Mouse (Mus musculus): ENCODE measurements around the gene Dcdc2c.

Gene Dcdc2c

DNA sequence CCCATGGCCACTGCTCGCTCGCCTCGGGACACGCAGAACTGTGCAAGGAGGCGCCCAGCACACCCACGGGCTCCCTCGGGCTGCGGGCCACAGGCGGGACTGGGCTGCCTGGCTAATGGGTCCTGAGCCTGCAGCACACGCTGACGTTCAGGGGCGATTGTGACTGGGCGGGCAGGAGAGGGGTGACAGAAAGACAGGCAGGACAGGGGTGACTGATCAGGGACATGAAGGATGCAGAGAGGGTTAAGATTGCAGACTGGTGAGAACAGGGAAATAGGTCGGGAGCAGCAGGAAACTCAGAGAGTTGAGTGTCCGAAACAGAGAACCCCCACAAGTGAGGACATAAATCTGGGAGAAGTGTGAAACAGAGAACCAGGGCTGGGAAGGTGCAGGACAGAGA lies at the start of gene Dcdc2c:
Gene Dcdc2c, minus strand, starts transcription at position 101 of the 400 bp plus-strand sequence.
- DNase-seq (ENCODE audit: low spot score) = no peak

DNA sequence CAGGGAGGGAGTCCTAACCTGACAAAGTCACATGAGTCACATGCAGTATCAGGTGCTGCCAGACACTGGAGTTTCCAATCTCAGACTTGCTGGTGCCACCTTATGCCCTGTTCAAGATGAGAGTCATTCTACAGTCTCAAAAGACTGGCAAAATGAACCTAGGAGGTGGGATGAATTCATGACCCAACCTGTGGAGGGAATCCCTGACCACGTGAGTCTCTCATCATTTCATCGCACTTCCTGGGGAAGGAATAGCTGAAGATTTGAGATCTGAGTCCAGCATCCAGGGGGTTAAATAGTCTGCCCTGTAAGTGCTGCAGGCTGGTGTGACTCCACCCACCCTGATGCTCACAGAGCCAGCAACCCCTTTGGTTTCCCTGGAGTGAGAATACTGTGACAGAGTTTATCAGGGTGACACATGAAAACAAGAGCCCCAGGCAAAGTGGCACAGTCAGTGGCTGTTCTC lies 46.4 kb upstream of the Dcdc2c start:
- no peak for DNase-seq (ENCODE audit: low spot score)

DNA sequence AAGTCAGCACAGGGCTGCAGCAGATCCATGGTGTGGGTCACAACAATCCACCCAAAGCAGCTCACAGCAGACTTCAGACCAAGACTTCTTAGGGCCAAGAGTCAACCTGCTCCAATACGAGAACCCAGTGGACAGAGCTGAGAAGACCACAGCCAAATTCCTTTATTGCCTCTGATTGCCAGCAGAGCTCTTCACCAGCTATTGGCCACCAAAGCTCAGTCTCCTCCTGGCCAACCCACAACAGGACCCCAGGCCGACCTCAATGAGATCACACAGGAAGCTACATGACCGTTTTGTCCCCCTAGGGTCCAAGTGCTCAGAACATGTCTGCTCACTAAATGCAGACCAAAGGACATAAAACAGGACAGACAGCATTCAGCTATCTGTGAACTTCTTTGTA lies 45.9 kb upstream of the Dcdc2c start:
- no peak for DNase-seq (ENCODE audit: low spot score)

DNA sequence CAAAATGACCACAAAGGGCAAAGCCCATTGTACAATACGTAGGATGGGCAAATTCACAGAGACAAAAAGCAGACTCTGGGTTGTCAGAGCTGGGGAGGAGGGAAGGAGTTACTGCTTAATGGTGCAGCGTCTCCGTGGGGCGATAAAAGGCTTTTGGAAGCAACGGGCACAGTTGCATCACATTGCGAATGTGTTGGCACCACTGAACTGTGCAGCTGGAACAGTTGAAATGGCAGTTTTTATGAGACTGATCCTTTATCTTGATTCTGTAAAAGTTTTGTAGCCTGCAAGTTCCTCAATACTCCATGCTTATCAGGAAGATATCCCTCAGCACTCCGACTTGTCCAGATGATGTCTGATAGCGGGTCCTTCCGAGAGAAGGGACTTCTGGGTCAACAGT lies 45.5 kb upstream of the Dcdc2c start:
- DNase-seq (ENCODE audit: low spot score) = no peak

DNA sequence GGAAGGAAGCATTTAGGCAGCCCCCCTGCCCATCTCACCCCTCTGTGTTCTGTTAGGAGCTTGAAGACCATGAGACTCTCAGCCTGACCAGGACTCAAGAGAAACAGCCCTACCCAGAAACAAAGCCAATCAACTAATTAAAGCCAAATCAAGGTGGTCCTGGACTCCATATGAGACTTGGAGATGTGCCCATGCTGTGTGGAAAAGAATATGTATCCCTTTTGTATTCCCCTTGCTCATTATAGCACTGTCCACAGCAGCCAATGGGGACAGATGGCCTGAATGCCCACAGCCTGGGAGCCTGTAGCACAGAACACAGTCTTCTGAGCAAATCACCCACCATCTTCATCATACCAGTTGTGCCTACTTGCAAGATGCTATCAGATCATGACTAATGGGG lies 44.7 kb upstream of the Dcdc2c start:
- no peak for DNase-seq (ENCODE audit: low spot score)

DNA sequence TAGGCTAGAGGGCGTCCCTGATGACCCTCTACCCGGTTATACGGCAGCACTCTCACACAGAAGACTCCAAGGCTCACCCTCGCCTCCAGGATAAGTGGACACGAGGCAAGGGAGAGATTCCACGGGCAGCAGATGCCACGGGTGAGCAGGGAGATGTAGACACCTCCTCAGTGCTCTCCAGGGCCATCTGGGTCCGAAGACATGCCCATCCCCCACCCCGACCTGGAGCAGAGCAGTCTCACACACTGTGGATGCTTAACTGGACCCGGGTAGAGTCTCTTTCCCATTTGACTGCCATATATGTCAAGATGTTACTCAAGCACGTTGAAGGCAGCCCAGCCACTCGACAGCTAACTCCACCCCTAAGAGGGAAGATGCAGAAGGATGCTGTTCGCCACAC lies 38.2 kb upstream of the Dcdc2c start:
- no peak for DNase-seq (ENCODE audit: low spot score)

DNA sequence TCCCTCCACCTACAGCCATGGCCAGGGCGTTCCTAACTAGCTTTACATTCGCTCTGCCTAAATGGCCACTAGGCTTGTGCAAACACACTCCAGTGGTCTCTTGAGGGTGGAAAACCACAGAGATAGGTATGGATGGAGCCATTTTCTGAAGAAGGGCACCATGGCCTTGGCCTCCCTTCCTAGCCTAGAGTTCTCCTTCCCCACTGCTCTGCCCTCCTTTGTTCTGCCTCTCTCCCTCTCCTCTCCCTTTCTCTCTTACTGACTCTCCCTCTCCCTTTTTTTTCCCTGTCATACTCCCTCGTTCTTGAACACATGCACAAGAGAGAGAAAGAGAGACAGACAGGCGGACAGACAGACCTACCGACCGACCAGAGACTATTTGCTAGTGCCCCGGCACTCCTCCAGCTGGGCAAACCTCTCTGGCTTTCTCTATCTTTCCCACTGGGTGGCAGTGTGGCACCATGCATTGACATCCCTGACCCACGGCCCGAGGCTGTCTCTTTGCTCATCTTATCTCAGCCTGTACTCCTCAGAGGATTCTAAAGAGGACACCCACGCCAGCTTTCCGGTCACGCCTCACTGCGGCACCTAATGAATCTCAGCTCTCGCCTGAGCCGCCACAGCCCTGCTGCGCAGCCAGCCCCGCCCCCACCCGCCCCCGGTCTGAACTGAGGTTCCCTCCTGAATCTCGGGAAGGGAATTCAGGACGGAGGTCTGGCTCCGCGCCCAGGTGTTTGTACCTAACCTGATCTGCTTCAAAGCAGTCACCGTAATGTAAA lies 37.1 kb upstream of the Dcdc2c start:
- DNase-seq (ENCODE audit: low spot score) = peak; percentile 79

DNA sequence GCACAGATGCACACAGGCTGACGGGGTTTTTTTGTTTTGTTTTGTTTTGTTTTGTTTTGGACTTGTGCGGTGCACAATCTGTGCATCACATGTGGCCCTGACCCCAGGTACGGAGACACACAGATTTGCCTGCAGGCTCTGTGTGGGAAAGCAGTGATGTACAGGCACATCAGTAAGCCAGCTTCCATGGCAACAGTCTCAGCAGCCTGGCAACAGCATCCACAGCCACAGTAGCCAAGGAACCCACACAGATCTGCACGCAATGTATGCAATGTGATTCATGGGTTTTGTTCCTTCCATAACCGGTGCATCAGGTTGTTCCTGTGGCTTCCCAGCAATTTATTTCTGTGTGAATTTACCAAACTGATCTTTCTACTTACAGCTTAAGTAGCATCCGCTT lies 35.8 kb upstream of the Dcdc2c start:
- DNase-seq (ENCODE audit: low spot score) = no peak

DNA sequence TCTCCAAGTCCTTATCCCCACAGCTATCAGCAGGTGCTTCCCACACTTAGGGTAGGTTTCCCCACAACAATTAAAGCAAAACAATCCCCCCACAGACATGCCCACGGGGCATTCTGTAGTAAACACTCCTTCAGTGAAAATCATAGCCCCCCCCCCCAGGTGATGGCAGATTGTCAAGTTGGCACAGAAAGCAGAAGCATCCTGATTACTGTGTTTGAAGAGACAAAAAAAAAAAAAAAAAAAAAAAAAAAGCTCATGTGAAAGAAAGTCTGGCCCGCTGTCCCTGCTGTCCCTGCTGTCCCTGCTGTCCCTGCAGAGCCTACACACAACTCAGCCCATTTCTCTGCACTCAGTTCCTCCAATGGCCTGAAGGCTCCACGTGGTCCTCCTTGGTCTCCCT lies 31.8 kb upstream of the Dcdc2c start:
- DNase-seq (ENCODE audit: low spot score) = no peak

DNA sequence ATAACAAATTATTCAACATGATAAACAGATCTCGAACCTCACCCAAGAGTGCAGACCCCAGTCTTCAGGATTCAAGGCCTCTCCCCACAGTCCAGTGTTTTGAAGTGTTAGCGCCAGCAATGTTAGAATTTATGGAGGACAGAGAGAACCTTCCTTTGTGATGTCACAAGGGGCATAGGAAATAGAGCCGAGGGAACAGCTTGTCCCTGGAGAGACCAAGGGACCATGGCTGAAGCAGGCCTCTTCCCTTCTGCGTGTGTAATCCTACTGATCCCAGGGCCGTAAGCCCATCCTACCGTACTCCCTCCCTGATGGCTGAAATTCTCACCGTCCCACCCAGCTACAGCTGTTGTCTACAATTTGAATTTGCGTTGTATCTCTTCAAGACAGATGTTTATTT lies 30.2 kb upstream of the Dcdc2c start, which contains the start of gene Allc:
Gene Allc, minus strand, starts transcription at position 101 of the 400 bp plus-strand sequence.
- DNase-seq (ENCODE audit: low spot score) = no peak

DNA sequence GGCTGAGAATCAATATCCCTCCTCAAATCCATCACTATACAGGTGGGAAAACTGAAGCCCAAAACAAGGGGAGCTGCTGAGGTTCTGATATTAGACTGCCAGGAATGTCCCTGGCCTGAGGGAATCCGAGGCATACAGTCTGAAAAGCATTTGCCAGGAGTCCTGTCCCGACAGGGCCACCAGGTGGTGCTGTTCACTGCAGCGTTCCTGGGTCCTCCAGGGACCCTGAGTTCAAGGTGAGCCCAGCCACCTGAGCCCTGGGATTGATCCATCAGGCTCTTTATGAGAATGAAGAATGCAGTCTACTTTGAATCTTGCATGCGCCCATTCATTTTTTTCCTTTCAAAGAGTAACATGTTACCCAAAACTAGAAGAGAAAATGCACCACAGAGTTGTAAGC lies 26.9 kb upstream of the Dcdc2c start:
- DNase-seq (ENCODE audit: low spot score) = peak; percentile 14

DNA sequence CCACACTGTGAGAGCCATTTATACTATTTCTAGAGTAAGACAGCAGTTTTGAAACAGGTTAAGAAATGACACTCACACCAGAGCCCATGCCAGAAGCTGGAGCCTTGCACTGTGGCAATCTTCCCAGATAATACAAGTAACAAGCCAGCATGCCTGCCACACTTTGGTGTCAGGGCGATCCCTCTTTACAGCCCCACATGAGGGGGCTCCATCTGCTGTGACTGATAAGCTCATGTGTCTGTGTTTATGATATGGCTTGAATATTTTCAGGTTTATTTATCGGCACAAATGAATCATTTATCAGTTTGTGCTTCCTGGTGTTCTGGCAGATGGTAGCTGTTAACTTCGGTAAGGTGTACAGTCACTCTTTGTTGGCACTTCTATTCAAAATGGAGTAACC lies 25.9 kb upstream of the Dcdc2c start:
- DNase-seq (ENCODE audit: low spot score) = no peak

DNA sequence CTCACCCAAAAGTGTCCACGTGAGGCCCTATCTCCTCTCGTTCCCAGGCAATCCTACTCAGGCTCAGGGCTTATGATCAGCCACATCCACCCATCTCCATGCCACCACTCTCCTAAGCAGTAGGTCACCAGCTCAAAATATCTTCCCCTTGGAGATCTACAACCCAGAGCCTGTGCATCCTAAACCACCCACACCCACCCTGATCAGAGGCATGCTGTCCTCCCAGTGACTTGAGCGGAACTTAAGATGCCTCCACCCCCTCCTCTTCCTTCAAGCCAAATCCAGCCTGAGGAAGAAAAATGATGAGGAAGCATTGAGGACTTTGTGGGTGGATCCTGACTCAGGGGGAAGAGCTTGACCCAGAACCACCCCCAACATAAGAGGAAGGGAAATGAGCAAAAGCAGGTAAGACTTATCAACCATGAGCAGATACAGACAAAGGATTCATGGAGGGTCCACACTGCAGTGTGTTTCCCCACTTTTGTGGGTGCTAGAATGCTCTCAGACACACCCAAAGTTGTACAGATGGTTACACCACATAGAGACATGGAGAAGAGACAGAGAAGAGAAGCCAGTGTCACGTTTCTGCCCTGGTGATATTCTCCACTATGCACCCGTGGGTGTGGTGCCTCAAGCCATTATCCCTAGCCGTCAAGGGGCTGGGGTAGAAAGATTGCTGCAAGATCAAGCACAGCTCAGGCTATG lies 23.3 kb upstream of the Dcdc2c start:
- DNase-seq (ENCODE audit: low spot score) = no peak

DNA sequence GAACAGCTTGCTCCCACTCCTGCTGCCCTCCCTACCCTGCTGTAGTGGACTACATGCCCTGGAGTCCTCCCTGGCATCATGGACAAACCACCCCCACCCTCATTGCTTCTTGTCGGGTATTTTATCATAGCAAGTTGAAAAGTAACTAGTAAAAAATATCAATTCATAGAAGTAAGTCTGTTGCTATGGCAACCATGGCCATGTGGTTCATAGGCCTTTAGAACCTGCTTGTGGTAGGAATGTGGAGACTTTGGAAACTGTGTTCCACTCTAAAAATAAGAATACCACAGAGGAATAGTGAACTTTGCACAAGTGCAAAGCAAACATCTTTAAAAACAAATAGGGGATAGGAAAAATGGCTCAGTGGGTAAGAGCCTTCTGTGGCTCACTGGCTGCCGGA lies 20.0 kb upstream of the Dcdc2c start:
- no peak for DNase-seq (ENCODE audit: low spot score)

DNA sequence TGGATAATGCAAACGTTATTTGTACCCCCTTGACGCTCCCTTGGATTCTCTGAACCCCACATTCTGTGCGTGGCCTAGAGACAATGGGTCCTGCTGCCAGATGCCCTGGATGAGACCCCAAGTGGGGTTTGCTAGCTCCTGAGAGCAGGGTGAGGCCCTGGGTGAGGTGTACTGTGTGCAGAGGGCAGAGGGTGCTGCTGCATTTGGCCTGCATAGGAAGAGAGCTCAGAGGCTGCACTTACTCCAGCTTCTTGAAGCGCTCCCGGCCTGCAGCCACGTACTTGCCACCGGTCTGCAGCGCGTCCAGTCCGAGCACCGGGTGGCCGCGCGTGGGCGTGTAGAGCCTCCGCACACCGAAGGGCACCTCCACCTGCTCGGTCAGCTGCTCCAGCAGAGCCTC lies 424 bp downstream of the Dcdc2c start:
- DNase-seq (ENCODE audit: low spot score) = no peak

DNA sequence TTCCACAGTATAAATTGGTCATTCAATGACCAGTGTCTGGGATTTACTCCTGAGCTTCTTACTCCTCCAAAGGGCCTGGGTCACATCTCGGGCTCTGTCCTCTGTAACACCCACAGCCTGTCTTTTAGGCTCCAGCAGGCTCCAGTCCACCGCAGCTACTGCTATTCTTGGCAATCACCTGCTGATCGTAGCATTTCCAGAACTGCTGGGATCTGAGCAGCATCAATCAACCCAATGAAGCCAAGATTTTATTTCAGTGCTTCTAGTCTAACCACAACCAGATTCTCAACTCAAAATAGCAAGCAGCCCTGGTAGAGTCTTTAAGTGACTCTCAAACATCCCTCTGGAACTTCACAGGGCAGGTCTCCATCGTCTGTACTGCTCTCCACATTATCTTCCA lies 3.3 kb downstream of the Dcdc2c start:
- no peak for DNase-seq (ENCODE audit: low spot score)

DNA sequence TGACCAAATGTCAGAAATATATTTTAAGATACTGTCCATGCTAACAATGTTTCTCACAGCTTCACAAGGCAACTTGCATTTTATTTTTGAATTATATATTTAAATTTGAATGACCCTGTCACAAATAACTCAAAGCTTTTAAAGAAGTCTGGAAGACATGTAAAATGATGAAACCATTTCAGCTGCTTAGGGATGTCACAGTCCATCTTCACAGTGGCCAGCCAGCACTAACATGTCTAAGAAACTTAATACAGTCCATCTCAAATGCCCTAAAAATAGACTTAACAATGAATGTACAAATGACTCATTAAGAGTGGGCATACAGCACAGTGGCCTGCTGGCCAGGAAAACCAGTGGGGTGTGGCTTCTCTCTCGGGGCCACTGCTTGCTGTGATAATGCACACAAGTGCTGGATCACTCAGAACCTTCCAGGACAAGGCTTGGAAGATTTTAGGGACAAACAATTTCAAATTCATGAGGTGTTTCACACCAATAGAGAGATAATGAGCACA lies 37.9 kb downstream of the Dcdc2c start:
- no peak for DNase-seq (ENCODE audit: low spot score)

DNA sequence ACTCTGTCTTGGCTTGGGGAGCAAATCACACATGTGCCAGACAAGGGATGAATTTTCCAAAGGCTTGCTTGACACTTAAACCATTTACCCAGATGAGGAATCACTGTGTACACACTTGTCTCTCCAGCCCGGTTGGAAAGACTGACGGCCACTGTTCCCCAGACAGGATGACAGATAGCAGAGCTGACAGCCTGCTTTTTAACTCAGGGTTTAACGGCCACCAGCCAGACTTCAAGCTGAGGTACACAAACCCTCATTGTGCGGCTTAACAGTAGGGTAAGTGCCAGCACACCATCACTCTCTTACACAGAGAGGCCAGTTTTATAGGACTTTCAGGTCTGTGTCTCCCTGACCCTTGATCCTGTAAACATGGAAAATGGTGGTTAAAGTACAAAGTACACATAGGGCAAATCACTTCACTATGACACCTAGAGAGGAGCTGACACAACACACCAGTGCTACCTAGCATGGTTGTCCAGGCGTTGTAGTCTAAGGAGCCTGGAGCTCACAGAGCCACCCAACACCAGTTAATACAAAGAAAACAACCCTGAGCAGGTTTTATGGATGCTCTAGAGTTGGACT lies 42.4 kb downstream of the Dcdc2c start:
- DNase-seq (ENCODE audit: low spot score) = no peak

DNA sequence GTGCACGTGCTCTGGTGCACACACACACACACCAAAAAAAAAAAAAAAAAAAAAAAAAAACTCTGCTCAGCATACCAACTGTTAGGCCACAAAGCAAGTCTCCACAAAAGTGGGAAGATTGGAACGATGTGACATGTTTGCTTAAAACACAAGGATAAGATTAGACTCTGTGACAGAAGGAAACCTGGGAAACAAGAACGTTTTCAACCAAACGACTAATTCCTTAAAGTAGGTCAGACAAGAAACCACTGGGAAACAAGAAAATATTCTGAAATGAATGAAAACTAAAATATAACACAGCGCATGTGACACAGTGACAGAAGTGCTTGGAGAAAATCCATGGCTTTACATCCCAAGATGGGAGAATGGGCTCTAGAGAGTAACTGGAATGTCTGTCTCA lies 57.9 kb downstream of the Dcdc2c start:
- DNase-seq (ENCODE audit: low spot score) = no peak

DNA sequence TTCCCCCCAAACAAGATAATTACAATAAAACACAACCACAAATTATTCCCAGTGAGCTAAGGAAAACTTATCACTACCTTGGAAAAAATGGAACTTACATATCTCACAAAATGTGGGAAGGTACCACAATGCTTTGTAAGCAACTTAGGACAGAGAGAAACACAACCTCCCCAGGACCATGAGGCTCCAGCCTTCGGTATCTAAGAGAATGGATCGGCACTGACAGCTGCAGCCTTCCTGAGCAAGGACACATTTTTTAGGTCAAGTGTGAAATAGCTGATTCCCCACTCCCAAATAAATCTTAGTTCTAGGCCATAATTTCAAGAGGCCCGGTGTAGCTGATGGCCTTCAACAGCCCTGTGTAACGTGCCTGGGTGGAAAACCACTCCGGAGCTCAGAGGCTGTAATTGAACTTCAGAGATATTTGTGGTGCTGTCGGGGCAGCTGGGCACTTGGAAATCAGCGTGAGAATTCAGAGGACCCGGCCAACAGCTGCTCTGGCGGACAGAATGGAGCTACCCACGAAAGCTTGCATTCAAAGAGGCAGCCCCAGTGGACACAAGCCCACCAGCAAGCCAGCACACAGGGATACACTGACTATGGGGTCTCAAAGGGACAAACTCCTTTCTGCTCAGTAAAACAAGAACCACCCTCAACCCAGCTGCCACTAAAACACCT lies 69.6 kb downstream of the Dcdc2c start:
- DNase-seq (ENCODE audit: low spot score) = no peak

DNA sequence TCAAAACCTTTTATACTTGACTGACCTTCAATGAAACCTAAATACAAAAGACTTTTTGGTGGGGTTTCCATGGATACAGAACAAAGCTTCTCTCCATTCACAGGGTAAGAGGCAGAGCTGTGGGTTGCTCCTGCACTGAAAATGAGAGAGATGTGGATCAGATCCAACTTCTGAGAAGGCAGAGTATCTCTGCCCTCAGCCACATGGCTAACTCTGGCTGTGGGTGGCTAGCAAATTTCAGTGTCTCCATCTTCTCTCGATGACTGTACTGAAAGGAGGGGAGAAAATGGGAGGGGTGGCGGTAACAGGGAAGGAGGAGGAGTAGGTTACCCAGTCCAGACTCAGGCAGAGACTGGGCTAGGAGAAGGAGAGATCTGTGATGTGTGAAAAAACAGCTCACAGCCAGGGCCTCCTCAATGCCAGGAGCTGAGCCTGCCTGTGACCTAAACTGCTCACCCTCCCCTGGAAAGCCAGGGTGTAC lies 91.2 kb downstream of the Dcdc2c start:
- DNase-seq (ENCODE audit: low spot score) = no peak

DNA sequence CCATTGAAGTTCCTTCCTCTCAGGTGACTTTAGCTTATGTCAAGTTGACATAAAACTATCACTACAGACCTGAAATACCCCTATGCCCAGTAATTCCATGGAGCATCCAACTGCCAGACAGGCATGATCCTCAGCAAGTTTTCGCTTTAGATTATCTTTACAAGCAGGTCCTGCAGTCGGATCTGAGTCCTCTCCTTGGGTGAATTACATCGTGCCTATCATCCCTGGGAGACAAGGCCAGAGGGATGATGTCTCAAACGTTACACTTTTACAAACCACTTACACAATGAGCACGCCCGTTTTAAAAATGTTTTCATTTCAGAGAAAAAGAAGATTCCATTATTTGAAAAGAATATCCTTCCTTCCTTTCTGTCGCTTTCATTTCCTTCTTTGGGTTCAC lies 91.7 kb downstream of the Dcdc2c start:
- no peak for DNase-seq (ENCODE audit: low spot score)
